ENCODE assay signal across 11 mouse cellular contexts in genomic region chr2:105134296-105134695, GRCm38 (mm10). TPM values are rescaled to one million over a fixed set of nuclear protein-coding genes. Genes with fewer than 3 reads are reported as not detected.
A peak's percentile ranks its signal among the peaks of the same experiment; 100 is the strongest.
DNase-seq lines count a peak whose midpoint lies in the region; ATAC-seq and TF ChIP-seq lines count a peak whose summit lies in the region.
"Had no signal": no experiment of that assay in that cellular context is flagged by ENCODE, and none has a peak within 500 bp of the region (broad histone marks: within the 10 kb centered on the region; RNA-seq: fewer than 3 reads in every experiment).

No protein-coding gene starts in this region.

- H3K9ac ChIP-seq in embryonic facial prominence, embryonic 13.5 days = no peak overlapping the region
- no peak overlapping the region for H3K9ac ChIP-seq in heart, postnatal 0 days (replicated peaks; ENCODE audit: low read depth, low read length)

- DNase-seq in kidney, postnatal 4 days = peak; percentile 49 to 56
- no peak for DNase-seq in kidney, postnatal 14 days
- DNase-seq in heart, postnatal 0 days (ENCODE audit: low spot score) = no peak
- DNase-seq in cerebellum, adult 8-10 months = no peak
- DNase-seq in gastrocnemius, postnatal 4 days (ENCODE audit: low spot score in 2 of 2) = no peak
- DNase-seq: cerebellum, postnatal 36 days; left cerebral cortex, postnatal 4 days had no signal

- H3K27me3 ChIP-seq in embryonic facial prominence, embryonic 13.5 days = peaks cover 100% of the 10 kb centered on the region
- peaks cover 78% of the 10 kb centered on the region for H3K27me3 ChIP-seq in heart, postnatal 0 days (ENCODE audit: control insufficient read depth, insufficient read depth, low read length)

- H3K4me3 ChIP-seq in embryonic facial prominence, embryonic 13.5 days = peak overlapping the region; percentile 1; the same call in 1 of the 2 replicates
- H3K4me3 ChIP-seq in heart, postnatal 0 days (ENCODE audit: low read depth, low read length) = no peak overlapping the region

- no peaks in the 10 kb centered on the region for H3K36me3 ChIP-seq in embryonic facial prominence, embryonic 13.5 days
- H3K36me3 ChIP-seq in heart, postnatal 0 days (replicated peaks; ENCODE audit: control insufficient read depth, insufficient read depth, low read length) = no peaks in the 10 kb centered on the region

- TF ChIP-seq EP300 in heart, postnatal 0 days (IDR thresholded peaks at IDR 0.05; ENCODE audit: low read depth) = peak; percentile 38; the same call in 1 of the 2 replicates

- ATAC-seq in embryonic facial prominence, embryonic 13.5 days (ENCODE audit: insufficient number of reproducible peaks, insufficient read depth, low FRiP score, low TSS enrichment, low read depth) = no peak
- ATAC-seq in heart, postnatal 0 days (ENCODE audit: insufficient read depth, low read depth) = peak; percentile 71
- 0 out of 2 replicates have a peak, but pooled peaks have one; percentile 18 for ATAC-seq in megakaryocyte progenitor cell, adult 5-6 weeks (replicated peaks; ENCODE audit: poor library complexity)
- ATAC-seq in cerebellum, adult (ENCODE audit: insufficient number of reproducible peaks, low FRiP score, low TSS enrichment) = no peak

- H3K9me3 ChIP-seq in embryonic facial prominence, embryonic 13.5 days = no peaks in the 10 kb centered on the region
- H3K9me3 ChIP-seq in heart, postnatal 0 days (replicated peaks; ENCODE audit: control insufficient read depth, low read length) = no peaks in the 10 kb centered on the region

- under 1% methylated on average over 19 of the region's 19 CpGs for WGBS in embryonic facial prominence, embryonic 13.5 days
- under 1% methylated on average over 19 of the region's 19 CpGs for WGBS in heart, postnatal 0 days

- H3K27ac ChIP-seq in embryonic facial prominence, embryonic 13.5 days = no peak overlapping the region
- H3K27ac ChIP-seq in heart, postnatal 0 days (ENCODE audit: low read depth) = peak overlapping the region; percentile 59

- H3K4me2 ChIP-seq in embryonic facial prominence, embryonic 13.5 days = no peak overlapping the region
- H3K4me2 ChIP-seq in heart, postnatal 0 days (ENCODE audit: low read depth, low read length) = no peak overlapping the region

- peaks cover 7% of the 10 kb centered on the region; the same call in 1 of the 2 replicates for H3K4me1 ChIP-seq in embryonic facial prominence, embryonic 13.5 days
- H3K4me1 ChIP-seq in heart, postnatal 0 days (ENCODE audit: control insufficient read depth, insufficient read depth) = peaks cover 4% of the 10 kb centered on the region

- no peak for TF ChIP-seq CTCF in heart, postnatal 0 days (IDR thresholded peaks at IDR 0.05; ENCODE audit: low read depth)

RNA-seq across cellular contexts. Expression of gene Wt1, which starts 8.0 kb away (rescaled TPM):
- 0.21 and 0.24 TPM in 2 replicates for polyA plus RNA-seq in embryonic facial prominence, embryonic 13.5 days (2015; fragmentation: Nextera tagmentation; extraction: Ambion mirVana)
- total RNA-seq in heart, postnatal 0 days (2014; rRNA removed; ENCODE audit: low replicate concordance) = 7.3 and 24.8 TPM in 2 replicates
- 6.4 and 7.2 TPM in 2 replicates for polyA plus RNA-seq in heart, postnatal 0 days (2015; fragmentation: Nextera tagmentation; extraction: Ambion mirVana)
- total RNA-seq in megakaryocyte progenitor cell, adult 5-6 weeks (2015) = not detected in 2 replicates
- total RNA-seq in megakaryocyte progenitor cell, adult 5-6 weeks (2017) = not detected in 2 replicates
- total RNA-seq in gastrocnemius, postnatal 4 days (2021) = under 1 TPM; 0.07 to 0.29 TPM

RNA-seq across cellular contexts. Expression of gene Gm11060, which starts 42.5 kb away (rescaled TPM):
- polyA plus RNA-seq in embryonic facial prominence, embryonic 13.5 days (2015; fragmentation: Nextera tagmentation; extraction: Ambion mirVana) = not detected in 2 replicates
- not detected in 2 replicates for total RNA-seq in heart, postnatal 0 days (2014; rRNA removed; ENCODE audit: low replicate concordance)
- polyA plus RNA-seq in heart, postnatal 0 days (2015; fragmentation: Nextera tagmentation; extraction: Ambion mirVana) = not detected in 2 replicates
- total RNA-seq in megakaryocyte progenitor cell, adult 5-6 weeks (2015) = not detected in 2 replicates
- not detected in 2 replicates for total RNA-seq in megakaryocyte progenitor cell, adult 5-6 weeks (2017)
- not detected for total RNA-seq in gastrocnemius, postnatal 4 days (2021)
- total RNA-seq: ES-E14; left cerebral cortex, postnatal 4 days had no signal

Comparison
In these comparisons a context has a peak if more than half of its experiments do, and no peak if none do; other contexts are left out.
1. DNase-seq: peak in kidney, postnatal 4 days (2 of 2); none in kidney, postnatal 14 days (single experiment), heart, postnatal 0 days (single experiment), cerebellum, adult 8-10 months (single experiment) and gastrocnemius, postnatal 4 days (0 of 2).
2. ATAC-seq: peak in heart, postnatal 0 days (single experiment) and megakaryocyte progenitor cell, adult 5-6 weeks (single experiment); none in embryonic facial prominence, embryonic 13.5 days (single experiment) and cerebellum, adult (single experiment).